Mouse (Mus musculus): Measurements from ENCODE around the gene Aarsd1. TPM values are rescaled to one million over a fixed set of nuclear protein-coding genes. Genes with fewer than 3 reads are reported as not detected.
"Not testable (repeated sequence)": the region's sequence is repeated elsewhere in the genome, so short reads cannot be mapped to it uniquely, and the experiment has no call there.

The Aarsd1 gene
- polyA plus RNA-seq, 1 experiment from 2014 or later, result 12.0 TPM

DNA sequence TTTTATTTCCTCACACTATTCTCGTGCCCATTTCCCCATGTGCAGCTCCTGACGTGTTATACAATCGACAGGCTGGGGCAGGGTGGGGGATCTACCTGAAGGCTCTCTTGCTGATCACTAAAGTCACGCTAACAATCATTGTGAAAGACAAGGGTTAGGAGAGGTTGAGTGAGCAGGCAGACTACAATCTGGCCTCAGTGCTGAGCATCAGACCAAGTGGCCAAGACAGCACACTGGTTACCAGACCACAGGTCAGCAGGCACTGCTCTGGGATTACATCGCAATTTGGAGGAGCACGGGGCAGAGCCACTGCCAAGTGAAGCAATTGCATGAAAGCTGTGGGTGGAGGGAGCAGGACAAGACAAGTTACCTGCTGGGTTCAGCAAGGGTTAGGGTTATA lies 38.5 kb downstream of the Aarsd1 start:
- no peak overlapping the region for H3K4me3 ChIP-seq (ENCODE audit: inconsistent target)
- WGBS (ENCODE audit: missing documents), result 76% methylated on average over 6 of the region's 6 CpGs
- no peaks in the 10 kb centered on the region for H3K36me3 ChIP-seq (ENCODE audit: inconsistent target)
- H3K79me2 ChIP-seq (ENCODE audit: inconsistent target), result no peaks in the 10 kb centered on the region
- H3K27ac ChIP-seq, result no peak overlapping the region

DNA sequence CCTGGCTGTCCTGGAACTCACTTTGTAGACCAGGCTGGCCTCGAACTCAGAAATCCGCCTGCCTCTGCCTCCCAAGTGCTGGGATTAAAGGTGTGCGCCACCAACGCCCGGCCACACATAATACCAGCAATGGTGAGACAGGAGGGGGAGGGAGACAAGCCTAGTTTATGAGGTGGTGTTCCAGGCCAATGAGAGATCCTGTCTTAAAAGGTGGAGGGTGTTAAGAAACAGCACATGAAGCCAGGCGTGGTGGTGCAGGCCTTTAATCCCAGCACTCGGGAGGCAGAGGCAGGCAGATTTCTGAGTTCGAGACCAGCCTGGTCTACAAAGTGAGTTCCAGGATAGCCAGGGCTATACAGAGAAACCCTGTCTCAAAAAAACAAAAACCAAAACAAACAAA lies 39.2 kb downstream of the Aarsd1 start:
- not testable (repeated sequence) for H3K79me2 ChIP-seq (ENCODE audit: inconsistent target); H3K4me3 ChIP-seq (ENCODE audit: inconsistent target); H3K27ac ChIP-seq; H3K36me3 ChIP-seq (ENCODE audit: inconsistent target)
- WGBS (ENCODE audit: missing documents), result 100% methylated on average over 6 of the region's 8 CpGs

DNA sequence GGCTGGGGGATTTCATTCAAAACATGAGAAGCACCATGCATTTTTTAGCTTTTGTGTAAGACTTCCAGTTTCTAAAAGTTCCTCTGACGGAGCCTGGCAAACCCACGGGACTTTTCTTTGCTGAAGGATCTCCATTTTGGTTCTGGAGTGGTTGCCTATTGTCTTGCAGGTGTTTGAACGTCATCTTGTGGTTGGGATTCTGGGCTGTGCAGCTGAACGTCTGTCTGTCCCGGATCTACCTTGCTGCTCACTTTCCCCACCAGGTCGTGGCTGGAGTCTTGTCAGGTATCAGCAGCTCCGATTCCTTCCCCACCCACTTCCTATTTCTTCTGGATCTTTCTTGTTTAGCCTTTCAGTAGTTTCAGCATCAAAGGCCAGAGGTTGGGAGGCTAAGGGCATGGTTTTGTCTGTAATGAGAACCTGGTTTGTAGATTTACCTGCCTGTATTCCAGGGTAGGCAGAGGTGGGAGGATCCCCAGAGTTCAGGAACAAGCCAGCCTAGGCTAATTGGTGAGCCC lies 42.9 kb downstream of the Aarsd1 start:
- WGBS (ENCODE audit: missing documents), result 32% methylated on average over 7 of the region's 7 CpGs
- no peak overlapping the region for H3K27ac ChIP-seq
- no peaks in the 10 kb centered on the region for H3K36me3 ChIP-seq (ENCODE audit: inconsistent target)
- H3K79me2 ChIP-seq (ENCODE audit: inconsistent target), result no peaks in the 10 kb centered on the region
- no peak overlapping the region for H3K4me3 ChIP-seq (ENCODE audit: inconsistent target)

DNA sequence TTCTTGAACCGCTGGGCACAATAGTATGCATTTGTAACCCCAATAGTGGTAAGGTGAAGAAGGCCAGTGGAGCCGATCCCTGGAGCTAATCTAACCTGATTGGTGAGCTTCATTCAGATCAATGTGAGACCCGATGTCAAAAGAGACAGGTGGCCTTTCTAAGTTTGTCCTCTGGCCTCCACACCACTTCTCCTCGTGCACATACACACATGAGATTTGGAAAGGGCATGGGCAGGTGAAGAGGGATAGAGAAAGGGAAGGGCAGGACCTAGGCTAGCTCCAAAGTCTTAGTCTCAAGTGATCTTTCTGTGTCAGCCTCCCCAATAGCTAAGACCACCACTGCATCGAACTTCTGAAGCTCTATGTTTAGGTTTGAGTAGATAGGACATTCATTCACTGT lies 47.3 kb downstream of the Aarsd1 start:
- no peaks in the 10 kb centered on the region for H3K36me3 ChIP-seq (ENCODE audit: inconsistent target)
- H3K4me3 ChIP-seq (ENCODE audit: inconsistent target), result no peak overlapping the region
- WGBS (ENCODE audit: missing documents), result 78% methylated on average over 5 of the region's 5 CpGs
- H3K79me2 ChIP-seq (ENCODE audit: inconsistent target), result no peaks in the 10 kb centered on the region
- no peak overlapping the region for H3K27ac ChIP-seq

DNA sequence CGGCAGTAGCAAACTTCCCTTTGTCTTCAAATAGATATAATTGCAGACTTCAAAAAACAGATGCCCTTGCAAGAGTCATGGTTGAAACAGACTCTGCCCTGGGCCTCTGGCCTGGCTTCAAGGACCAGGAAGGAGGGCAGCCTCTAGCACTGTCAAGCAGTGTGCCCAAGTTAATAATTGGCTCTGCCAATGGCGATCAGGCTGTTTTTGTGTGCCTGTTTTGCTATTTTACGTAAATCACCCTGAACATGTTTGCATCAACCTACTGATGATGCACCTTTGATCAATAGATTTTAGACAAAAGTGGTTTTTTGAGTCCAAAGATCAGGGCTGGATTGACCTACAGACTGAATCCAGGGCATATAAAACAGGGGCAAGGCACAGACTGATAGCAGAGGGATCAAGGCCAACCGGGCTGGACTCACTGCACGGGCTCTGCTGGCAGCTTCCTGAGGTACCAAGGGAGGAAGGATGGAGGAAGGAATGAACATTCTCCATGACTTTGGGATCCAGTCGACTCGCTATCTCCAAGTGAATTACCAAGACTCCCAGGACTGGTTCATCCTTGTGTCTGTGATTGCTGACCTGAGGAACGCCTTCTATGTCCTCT lies 50.0 kb downstream of the Aarsd1 start, which contains the start of gene G6pc:
G6pc (plus strand) TSS at position 236 of the 610 bp plus-strand sequence.
- Histone ChIP-seq H3K4me3 (ENCODE audit: inconsistent target) (no peak within 1 kb of the TSS), H3K36me3 (ENCODE audit: inconsistent target) (no peaks in the 10 kb centered on the region), H3K79me2 (ENCODE audit: inconsistent target) (no peaks in the 10 kb centered on the region), H3K27ac (no peak within 1 kb of the TSS)
- 94% methylated on average over 8 of the region's 8 CpGs for WGBS (ENCODE audit: missing documents)

DNA sequence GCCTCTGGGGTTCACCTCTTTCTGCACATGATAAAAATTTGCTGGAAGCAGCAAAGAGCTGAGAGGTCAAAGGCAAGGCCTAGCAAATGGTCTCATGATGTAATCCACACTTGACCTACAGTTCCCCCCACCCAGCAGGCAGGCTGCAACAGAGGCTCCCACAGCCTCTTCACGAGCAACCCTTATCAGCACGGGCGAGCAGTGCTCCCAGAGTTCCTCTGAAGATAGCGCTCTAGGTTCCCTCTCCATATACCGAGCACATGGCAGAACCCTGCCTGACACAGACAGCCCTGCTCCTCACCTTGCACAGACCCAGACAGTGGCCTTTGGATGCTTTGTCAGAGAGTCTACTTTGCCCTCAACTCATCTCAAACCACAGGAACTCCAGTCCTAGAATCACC lies 52.9 kb downstream of the Aarsd1 start:
- Histone ChIP-seq H3K4me3 (ENCODE audit: inconsistent target) (no peak overlapping the region), H3K79me2 (ENCODE audit: inconsistent target) (no peaks in the 10 kb centered on the region), H3K27ac (no peak overlapping the region), H3K36me3 (ENCODE audit: inconsistent target) (no peaks in the 10 kb centered on the region)
- 88% methylated on average over 5 of the region's 5 CpGs for WGBS (ENCODE audit: missing documents)

DNA sequence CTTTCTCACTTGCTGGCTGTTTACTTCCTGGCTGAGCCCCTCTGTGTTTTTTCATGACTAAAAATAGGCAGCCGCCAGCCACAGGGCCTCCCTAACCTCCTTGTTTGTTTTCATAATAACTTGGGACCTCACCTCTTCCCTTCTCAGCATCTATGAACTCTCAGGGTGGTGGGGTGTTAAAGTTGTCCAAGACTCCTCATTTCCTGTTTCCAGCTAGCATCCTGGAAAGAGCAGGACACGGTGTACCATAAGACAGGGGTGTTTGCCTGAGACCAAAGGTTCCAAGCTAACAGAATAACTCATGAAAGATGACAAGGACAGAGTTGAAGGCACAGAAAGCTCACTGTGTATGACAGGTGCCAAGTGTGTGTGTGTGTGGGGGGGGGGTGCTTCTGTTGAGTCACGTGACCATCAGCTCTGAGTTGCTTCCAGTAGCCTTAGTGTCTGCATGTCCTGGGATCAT lies 56.7 kb downstream of the Aarsd1 start:
- 47% methylated on average over 3 of the region's 3 CpGs for WGBS (ENCODE audit: missing documents)
- Histone ChIP-seq H3K36me3 (ENCODE audit: inconsistent target) (no peaks in the 10 kb centered on the region), H3K4me3 (ENCODE audit: inconsistent target) (no peak overlapping the region), H3K79me2 (ENCODE audit: inconsistent target) (no peaks in the 10 kb centered on the region), H3K27ac (no peak overlapping the region)

DNA sequence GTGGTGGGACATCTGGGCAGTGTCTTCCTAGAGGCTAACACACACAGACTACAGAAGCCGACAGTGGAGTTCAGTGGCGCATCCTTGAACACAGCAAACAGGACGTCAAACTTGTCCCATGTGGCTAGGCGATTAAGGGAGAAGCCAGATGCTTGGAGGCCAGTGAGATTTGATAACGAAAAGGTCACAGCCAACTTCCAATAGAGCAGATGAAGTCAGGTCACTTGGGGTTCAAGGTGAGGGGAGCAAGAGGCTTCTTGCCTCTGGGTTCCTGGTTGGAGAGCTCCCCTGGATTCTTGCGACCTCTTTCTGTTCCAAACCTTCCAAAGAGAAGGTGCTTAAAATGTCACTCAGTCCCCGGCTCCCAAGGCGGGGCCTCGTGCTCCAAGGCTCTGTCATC lies 57.6 kb downstream of the Aarsd1 start:
- H3K27ac ChIP-seq, result no peak overlapping the region
- no peak overlapping the region for H3K4me3 ChIP-seq (ENCODE audit: inconsistent target)
- no peaks in the 10 kb centered on the region for H3K36me3 ChIP-seq (ENCODE audit: inconsistent target)
- no peaks in the 10 kb centered on the region for H3K79me2 ChIP-seq (ENCODE audit: inconsistent target)
- WGBS (ENCODE audit: missing documents), result 93% methylated on average over 9 of the region's 9 CpGs

DNA sequence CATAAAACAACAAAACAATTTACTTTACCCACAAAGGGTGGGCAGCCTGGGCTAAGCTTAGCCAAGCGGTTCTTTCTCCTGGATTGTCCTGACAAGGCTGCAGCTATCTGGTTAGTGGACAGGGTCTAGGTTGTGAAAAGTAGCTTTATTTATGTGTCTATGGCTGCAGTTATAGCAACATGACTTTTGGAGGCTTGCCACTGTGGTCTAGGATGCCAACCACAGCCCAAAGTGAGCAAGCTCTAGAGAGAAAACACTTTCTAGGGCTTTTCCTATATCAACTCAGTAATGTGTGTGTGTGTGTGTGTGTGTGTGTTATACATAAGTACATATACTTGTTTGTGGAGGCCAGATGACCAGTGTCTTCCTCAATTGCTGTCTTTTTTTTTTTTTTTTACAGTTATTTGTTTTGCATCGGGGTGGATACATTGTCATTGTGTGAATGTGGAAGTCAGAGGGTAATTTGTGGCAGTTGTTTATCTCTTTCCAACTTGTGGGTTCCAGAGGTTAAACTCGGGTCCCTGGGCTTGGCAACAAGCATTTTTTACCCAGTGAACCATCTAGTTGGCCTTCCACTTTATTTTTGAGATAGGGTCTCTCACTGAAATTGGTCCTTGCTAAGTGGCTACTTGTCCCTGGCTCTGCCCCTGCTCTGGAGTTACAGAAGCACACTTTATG lies 59.8 kb downstream of the Aarsd1 start:
- Histone ChIP-seq H3K36me3 (ENCODE audit: inconsistent target) (no peaks in the 10 kb centered on the region), H3K27ac (no peak overlapping the region), H3K4me3 (ENCODE audit: inconsistent target) (no peak overlapping the region), H3K79me2 (ENCODE audit: inconsistent target) (no peaks in the 10 kb centered on the region)
- WGBS (ENCODE audit: missing documents), result 27% methylated on average over 3 of the region's 3 CpGs

Other genes with a start within 250 kb of the Aarsd1 start
- 0.17 to 0.34 TPM (median 0.27 TPM) in 3 replicates for gene Cntnap1, start 247.1 kb downstream of the Aarsd1 start, polyA plus RNA-seq (2018)
- gene Plekhh3, start 246.3 kb downstream of the Aarsd1 start, polyA plus RNA-seq (2018), result 0.67 to 3.1 TPM (median 2.7 TPM) in 3 replicates
- gene Ccr10, start 242.2 kb downstream of the Aarsd1 start, polyA plus RNA-seq (2018), result not detected in 3 replicates
- gene Ezh1, start 191.2 kb downstream of the Aarsd1 start, polyA plus RNA-seq (2018), result 19.6 to 40.4 TPM (median 38.1 TPM) in 3 replicates
- 0.36 TPM in 1 of 3 replicates, not detected in the others for gene Ramp2, start 171.6 kb downstream of the Aarsd1 start, polyA plus RNA-seq (2018)
- 90.9 to 128 TPM (median 115 TPM) in 3 replicates for gene Vps25, start 163.9 kb downstream of the Aarsd1 start, polyA plus RNA-seq (2018)
- not detected in 3 replicates for gene Wnk4, start 157.0 kb downstream of the Aarsd1 start, polyA plus RNA-seq (2018)
- gene Cntd1, start 138.6 kb downstream of the Aarsd1 start, polyA plus RNA-seq (2018), result 0.17 to 0.29 TPM in 2 of 3 replicates, not detected in the other
- 46.1 to 108 TPM (median 103 TPM) in 3 replicates for gene Coa3, start 138.5 kb downstream of the Aarsd1 start, polyA plus RNA-seq (2018)
- 89.3 to 112 TPM (median 98.9 TPM) in 3 replicates for gene Becn1, start 115.3 kb downstream of the Aarsd1 start, polyA plus RNA-seq (2018)
- gene Psme3, start 101.4 kb downstream of the Aarsd1 start, polyA plus RNA-seq (2018), result 53.0 to 111 TPM (median 98.6 TPM) in 3 replicates
- gene Aoc2, start 92.6 kb downstream of the Aarsd1 start, polyA plus RNA-seq (2018), result 0.43 to 1.0 TPM (median 0.67 TPM) in 3 replicates
- gene Aoc3, start 87.0 kb downstream of the Aarsd1 start, polyA plus RNA-seq (2018), result not detected in 3 replicates
- not detected in 3 replicates for gene G6pc, start 50.1 kb downstream of the Aarsd1 start, polyA plus RNA-seq (2018)
- gene Gm27029, start 7.2 kb upstream of the Aarsd1 start, polyA plus RNA-seq (2018), result 0.82 to 2.1 TPM in 2 of 3 replicates, not detected in the other
- 7.5 to 12.0 TPM (median 11.5 TPM) in 3 replicates for gene Rundc1, start 7.5 kb upstream of the Aarsd1 start, polyA plus RNA-seq (2018)
- gene Ptges3l, start 7.7 kb upstream of the Aarsd1 start, polyA plus RNA-seq (2018), result 1.6 to 5.3 TPM in 2 of 3 replicates, not detected in the other
- 158 to 680 TPM (median 569 TPM) in 3 replicates for gene Rpl27, start 24.7 kb upstream of the Aarsd1 start, polyA plus RNA-seq (2018)
- 24.9 to 84.0 TPM (median 72.4 TPM) in 3 replicates for gene Ifi35, start 30.8 kb upstream of the Aarsd1 start, polyA plus RNA-seq (2018)
- 4.7 to 7.4 TPM (median 6.7 TPM) in 3 replicates for gene Rnd2, start 47.4 kb upstream of the Aarsd1 start, polyA plus RNA-seq (2018)
- gene Vat1, start 48.6 kb upstream of the Aarsd1 start, polyA plus RNA-seq (2018), result 611 to 709 TPM (median 617 TPM) in 3 replicates
- 0.61 to 7.7 TPM (median 2.1 TPM) in 3 replicates for gene Brca1, start 134.3 kb upstream of the Aarsd1 start, polyA plus RNA-seq (2018)
- gene Nbr1, start 134.5 kb upstream of the Aarsd1 start, polyA plus RNA-seq (2018), result 57.2 to 95.2 TPM (median 88.0 TPM) in 3 replicates
- 374 to 580 TPM (median 389 TPM) in 3 replicates for gene Tmem106a, start 164.6 kb upstream of the Aarsd1 start, polyA plus RNA-seq (2018)
- gene Gm11634, start 181.6 kb upstream of the Aarsd1 start, polyA plus RNA-seq (2018), result not detected in 3 replicates
- 3.7 to 12.9 TPM (median 6.8 TPM) in 3 replicates for gene Rdm1, start 209.6 kb upstream of the Aarsd1 start, polyA plus RNA-seq (2018)
- gene Arl4d, start 247.9 kb upstream of the Aarsd1 start, polyA plus RNA-seq (2018), result 1.9 to 2.8 TPM (median 2.1 TPM) in 3 replicates

Measured in macrophage (primary cell).